ENCODE assay signal across 8 mouse cellular contexts in the genomic region with DNA sequence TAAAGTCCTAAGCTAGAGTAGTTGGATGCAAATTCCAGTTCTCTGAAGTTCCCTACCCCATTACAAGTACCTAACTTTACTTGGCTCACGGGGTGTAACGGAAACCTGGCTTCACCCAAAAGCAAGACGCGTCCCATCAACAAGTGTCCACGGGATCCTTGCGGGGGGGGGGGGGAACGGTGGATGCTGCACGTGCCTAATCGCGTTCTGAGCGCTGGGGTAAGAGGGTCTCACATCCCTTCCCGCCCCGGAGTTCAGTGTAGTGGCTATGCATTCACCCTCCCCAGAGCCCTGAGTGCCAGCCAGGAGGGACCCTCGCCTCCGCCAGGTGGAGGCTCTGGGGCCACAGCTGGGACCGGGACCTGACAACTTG. TPM values are rescaled to one million over a fixed set of nuclear protein-coding genes. Genes with fewer than 3 reads are reported as not detected.
DNase-seq lines count a peak whose midpoint lies in the region; ATAC-seq lines count a peak whose summit lies in the region.

No protein-coding gene starts in this region.

- H3K9ac ChIP-seq in heart, embryonic 15.5 days, result peak overlapping the region; percentile 62
- peak overlapping the region; percentile 60 for H3K9ac ChIP-seq in hindbrain, embryonic 12.5 days
- H3K9ac ChIP-seq in midbrain, embryonic 12.5 days (replicated peaks), result peak overlapping the region; percentile 61

- H3K9me3 ChIP-seq in heart, embryonic 15.5 days (replicated peaks), result no peaks in the 10 kb centered on the region
- H3K9me3 ChIP-seq in hindbrain, embryonic 12.5 days (replicated peaks), result no peaks in the 10 kb centered on the region
- H3K9me3 ChIP-seq in midbrain, embryonic 12.5 days, result no peaks in the 10 kb centered on the region

- H3K27ac ChIP-seq in heart, embryonic 15.5 days, result no peak overlapping the region; the same call in 1 of the 2 replicates
- no peak overlapping the region for H3K27ac ChIP-seq in hindbrain, embryonic 12.5 days
- no peak overlapping the region for H3K27ac ChIP-seq in midbrain, embryonic 12.5 days (replicated peaks)

- no peak for DNase-seq in heart, postnatal 10 days
- DNase-seq in T-cell, adult 2 months (ENCODE audit: low spot score), result peak; percentile 35
- DNase-seq in ovary, postnatal 36 days (ENCODE audit: low spot score), result no peak
- DNase-seq in spleen, postnatal 14 days (ENCODE audit: low spot score in 2 of 2), result no peak
- DNase-seq in gastrocnemius, postnatal 25 days, result no peak

- peaks cover 17% of the 10 kb centered on the region for H3K4me1 ChIP-seq in heart, embryonic 15.5 days (replicated peaks)
- H3K4me1 ChIP-seq in hindbrain, embryonic 12.5 days, result peaks cover 6% of the 10 kb centered on the region
- H3K4me1 ChIP-seq in midbrain, embryonic 12.5 days, result peaks cover 7% of the 10 kb centered on the region

- no peaks in the 10 kb centered on the region for H3K27me3 ChIP-seq in heart, embryonic 15.5 days
- H3K27me3 ChIP-seq in hindbrain, embryonic 12.5 days, result peaks cover 25% of the 10 kb centered on the region
- H3K27me3 ChIP-seq in midbrain, embryonic 12.5 days, result peaks cover 19% of the 10 kb centered on the region

- ATAC-seq in heart, embryonic 15.5 days (replicated peaks; ENCODE audit: insufficient number of reproducible peaks, insufficient read depth, low FRiP score, low read depth), result peak; percentile 45; the same call in 1 of the 2 replicates
- ATAC-seq in hindbrain, embryonic 12.5 days (ENCODE audit: low FRiP score), result peak; percentile 60
- ATAC-seq in midbrain, embryonic 12.5 days (ENCODE audit: low FRiP score, low read depth), result peak; percentile 50

- peak overlapping the region; percentile 90 for H3K4me2 ChIP-seq in heart, embryonic 15.5 days
- peak overlapping the region; percentile 99 for H3K4me2 ChIP-seq in hindbrain, embryonic 12.5 days (replicated peaks)
- H3K4me2 ChIP-seq in midbrain, embryonic 12.5 days (replicated peaks), result peak overlapping the region; percentile 99

- 2% methylated on average over 16 of the region's 16 CpGs for WGBS in heart, embryonic 15.5 days
- 1% methylated on average over 16 of the region's 16 CpGs for WGBS in hindbrain, embryonic 12.5 days
- WGBS in midbrain, embryonic 12.5 days, result under 1% methylated on average over 16 of the region's 16 CpGs

- H3K36me3 ChIP-seq in heart, embryonic 15.5 days, result no peaks in the 10 kb centered on the region
- H3K36me3 ChIP-seq in hindbrain, embryonic 12.5 days, result no peaks in the 10 kb centered on the region
- no peaks in the 10 kb centered on the region for H3K36me3 ChIP-seq in midbrain, embryonic 12.5 days

- intact Hi-C loops in heart, postnatal 10 days (cut with DNase I), result loop anchor here (2.0 to 5.0 kb wide), 3 partner anchors 20 to 306 kb away; a partner anchor contains a TSS

- peak overlapping the region; percentile 74 for H3K4me3 ChIP-seq in heart, embryonic 15.5 days
- peak overlapping the region; percentile 65 for H3K4me3 ChIP-seq in hindbrain, embryonic 12.5 days
- peak overlapping the region; percentile 82 for H3K4me3 ChIP-seq in midbrain, embryonic 12.5 days

RNA-seq across cellular contexts. Expression of a gene that starts 0.8 kb away (rescaled TPM):
- 5.3 and 6.9 TPM in 2 replicates for polyA plus RNA-seq in heart, embryonic 15.5 days (2015; fragmentation: Nextera tagmentation; extraction: Ambion mirVana)
- total RNA-seq in heart, postnatal 10 days (2021), result 1 to 10 TPM; 7.2 to 7.8 TPM
- polyA plus RNA-seq in hindbrain, embryonic 12.5 days (2016; fragmentation: Nextera tagmentation; extraction: Ambion mirVana), result 3.2 and 3.8 TPM in 2 replicates
- 3.1 and 5.0 TPM in 2 replicates for polyA plus RNA-seq in midbrain, embryonic 12.5 days (2016; fragmentation: Nextera tagmentation; extraction: Ambion mirVana)
- total RNA-seq in gastrocnemius, postnatal 25 days (2021), result 1 to 10 TPM; 2.2 to 2.4 TPM
